In the genomic region with DNA sequence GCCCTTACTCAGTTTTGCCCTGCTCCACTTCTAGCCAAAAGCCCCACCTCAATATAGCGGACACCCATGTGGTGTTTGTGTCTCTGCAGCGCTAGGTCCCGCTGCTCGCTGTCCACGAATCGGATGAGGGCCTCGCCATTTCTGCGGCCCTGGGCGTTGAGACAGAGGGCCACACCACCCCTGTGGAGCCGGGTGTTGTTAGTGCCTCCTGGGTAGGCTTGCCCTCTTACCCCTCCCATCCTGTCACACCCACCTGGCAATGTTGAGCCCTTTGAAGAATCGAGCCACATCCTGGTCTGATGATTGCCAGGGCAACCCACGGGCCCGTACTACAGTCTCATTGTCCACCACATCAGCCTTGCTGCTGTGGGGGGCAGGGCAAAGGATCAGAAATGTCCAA, we compare ENCODE assay signal across 18 mouse cellular contexts. TPM values are rescaled to one million over a fixed set of nuclear protein-coding genes. Genes with fewer than 3 reads are reported as not detected.
A peak's percentile ranks its signal among the peaks of the same experiment; 100 is the strongest.
DNase-seq lines count a peak whose midpoint lies in the region; ATAC-seq lines count a peak whose summit lies in the region.
"Had no signal": no experiment of that assay in that cellular context is flagged by ENCODE, and none has a peak within 500 bp of the region (broad histone marks: within the 10 kb centered on the region; RNA-seq: fewer than 3 reads in every experiment).

No protein-coding gene starts in this region.

- H3K4me1 ChIP-seq in limb, embryonic 15.5 days: peaks cover 45% of the 10 kb centered on the region
- peaks cover 40% of the 10 kb centered on the region for H3K4me1 ChIP-seq in limb, embryonic 10.5 days
- H3K4me1 ChIP-seq in embryonic facial prominence, embryonic 15.5 days: peaks cover 36% of the 10 kb centered on the region
- H3K4me1 ChIP-seq in forebrain, embryonic 12.5 days: peaks cover 28% of the 10 kb centered on the region

- no peak overlapping the region for H3K9ac ChIP-seq in limb, embryonic 15.5 days
- H3K9ac ChIP-seq in embryonic facial prominence, embryonic 15.5 days: no peak overlapping the region
- H3K9ac ChIP-seq in forebrain, embryonic 12.5 days: no peak overlapping the region
- H3K9ac ChIP-seq: embryonic facial prominence, embryonic 12.5 days; heart, embryonic 12.5 days; midbrain, embryonic 15.5 days had no signal

- 0 out of 2 replicates have a peak overlapping the region, but pooled peaks have one; percentile 7 for H3K4me2 ChIP-seq in limb, embryonic 15.5 days
- H3K4me2 ChIP-seq in embryonic facial prominence, embryonic 15.5 days (replicated peaks): peak overlapping the region; percentile 90
- no peak overlapping the region for H3K4me2 ChIP-seq in forebrain, embryonic 12.5 days
- H3K4me2 ChIP-seq: heart, embryonic 12.5 days; liver, embryonic 11.5 days; midbrain, embryonic 15.5 days had no signal

- peaks cover 40% of the 10 kb centered on the region for H3K36me3 ChIP-seq in limb, embryonic 15.5 days
- peaks cover 54% of the 10 kb centered on the region for H3K36me3 ChIP-seq in limb, embryonic 10.5 days
- peaks cover 42% of the 10 kb centered on the region for H3K36me3 ChIP-seq in embryonic facial prominence, embryonic 15.5 days
- peaks cover 37% of the 10 kb centered on the region for H3K36me3 ChIP-seq in forebrain, embryonic 12.5 days (replicated peaks)

- no peak overlapping the region for H3K27ac ChIP-seq in limb, embryonic 15.5 days
- no peak overlapping the region for H3K27ac ChIP-seq in limb, embryonic 10.5 days
- 0 out of 2 replicates have a peak overlapping the region, but pooled peaks have one; percentile 39 for H3K27ac ChIP-seq in embryonic facial prominence, embryonic 15.5 days (replicated peaks)
- no peak overlapping the region for H3K27ac ChIP-seq in forebrain, embryonic 12.5 days
- H3K27ac ChIP-seq: embryonic facial prominence, embryonic 12.5 days; midbrain, embryonic 15.5 days had no signal

- H3K9me3 ChIP-seq in limb, embryonic 15.5 days: no peaks in the 10 kb centered on the region
- no peaks in the 10 kb centered on the region for H3K9me3 ChIP-seq in limb, embryonic 10.5 days (replicated peaks)
- no peaks in the 10 kb centered on the region for H3K9me3 ChIP-seq in embryonic facial prominence, embryonic 15.5 days (replicated peaks)
- H3K9me3 ChIP-seq in forebrain, embryonic 12.5 days: no peaks in the 10 kb centered on the region
- H3K9me3 ChIP-seq: embryonic facial prominence, embryonic 12.5 days; heart, embryonic 12.5 days; megakaryocyte, embryonic 14.5 days; midbrain, embryonic 15.5 days had no signal

- no peak for DNase-seq in limb, embryonic 10.5 days (ENCODE audit: low spot score)
- peak; percentile 54 for DNase-seq in thymus, postnatal 14 days
- no peak for DNase-seq in thymus, postnatal 25 days
- peak; percentile 60 for DNase-seq in thymus, postnatal 4 days
- DNase-seq: adrenal gland, adult 8-10 months; cerebellum, adult 11-12 months; gastrocnemius, postnatal 25 days; heart, postnatal 4 days; spleen, adult 18-20 months had no signal

- no peak for ATAC-seq in limb, embryonic 15.5 days (ENCODE audit: insufficient number of reproducible peaks, low FRiP score, low TSS enrichment, low read depth)
- ATAC-seq in embryonic facial prominence, embryonic 15.5 days (ENCODE audit: insufficient number of reproducible peaks, low FRiP score, low TSS enrichment, low read depth): no peak
- no peak for ATAC-seq in forebrain, embryonic 12.5 days (ENCODE audit: low FRiP score)
- ATAC-seq: hindbrain, embryonic 16.5 days; midbrain, embryonic 15.5 days had no signal

- 54% methylated on average over 13 of the region's 13 CpGs for WGBS in limb, embryonic 15.5 days
- 70% methylated on average over 13 of the region's 13 CpGs for WGBS in limb, embryonic 10.5 days
- WGBS in embryonic facial prominence, embryonic 15.5 days: 64% methylated on average over 13 of the region's 13 CpGs
- WGBS in forebrain, embryonic 12.5 days: 81% methylated on average over 13 of the region's 13 CpGs

- H3K4me3 ChIP-seq in limb, embryonic 15.5 days: no peak overlapping the region
- H3K4me3 ChIP-seq in limb, embryonic 10.5 days: no peak overlapping the region
- no peak overlapping the region for H3K4me3 ChIP-seq in embryonic facial prominence, embryonic 15.5 days (replicated peaks)
- no peak overlapping the region for H3K4me3 ChIP-seq in forebrain, embryonic 12.5 days (replicated peaks)
- H3K4me3 ChIP-seq: embryonic facial prominence, embryonic 12.5 days; heart, embryonic 12.5 days; megakaryocyte, embryonic 14.5 days; midbrain, embryonic 15.5 days had no signal

- peaks cover 47% of the 10 kb centered on the region for H3K27me3 ChIP-seq in limb, embryonic 15.5 days
- peaks cover 63% of the 10 kb centered on the region for H3K27me3 ChIP-seq in limb, embryonic 10.5 days (ENCODE audit: low read depth, poor library complexity, severe bottlenecking)
- peaks cover 46% of the 10 kb centered on the region for H3K27me3 ChIP-seq in embryonic facial prominence, embryonic 15.5 days
- peaks cover 56% of the 10 kb centered on the region for H3K27me3 ChIP-seq in forebrain, embryonic 12.5 days

RNA-seq across cellular contexts. Expression of a gene that starts 3.2 kb away (rescaled TPM):
- polyA plus RNA-seq in limb, embryonic 15.5 days (2015; fragmentation: Nextera tagmentation; extraction: Ambion mirVana): 57.6 and 58.3 TPM in 2 replicates
- polyA plus RNA-seq in limb, embryonic 10.5 days (2016; fragmentation: Nextera tagmentation; extraction: Ambion mirVana): 5.6 and 7.3 TPM in 2 replicates
- 43.5 and 55.4 TPM in 2 replicates for polyA plus RNA-seq in embryonic facial prominence, embryonic 15.5 days (2015; fragmentation: Nextera tagmentation; extraction: Ambion mirVana)
- polyA plus RNA-seq in forebrain, embryonic 12.5 days (2016; fragmentation: Nextera tagmentation; extraction: Ambion mirVana): 1.9 TPM in 2 replicates

RNA-seq across cellular contexts. Expression of a gene that starts 16.7 kb away (rescaled TPM):
- polyA plus RNA-seq in limb, embryonic 15.5 days (2015; fragmentation: Nextera tagmentation; extraction: Ambion mirVana): 17.9 and 19.9 TPM in 2 replicates
- 10.8 and 13.4 TPM in 2 replicates for polyA plus RNA-seq in limb, embryonic 10.5 days (2016; fragmentation: Nextera tagmentation; extraction: Ambion mirVana)
- polyA plus RNA-seq in embryonic facial prominence, embryonic 15.5 days (2015; fragmentation: Nextera tagmentation; extraction: Ambion mirVana): 17.3 and 18.6 TPM in 2 replicates
- 13.8 and 15.8 TPM in 2 replicates for polyA plus RNA-seq in forebrain, embryonic 12.5 days (2016; fragmentation: Nextera tagmentation; extraction: Ambion mirVana)

RNA-seq across cellular contexts. Expression of a gene that starts 35.1 kb away (rescaled TPM):
- 36.5 and 41.0 TPM in 2 replicates for polyA plus RNA-seq in limb, embryonic 15.5 days (2015; fragmentation: Nextera tagmentation; extraction: Ambion mirVana)
- 85.3 and 94.5 TPM in 2 replicates for polyA plus RNA-seq in limb, embryonic 10.5 days (2016; fragmentation: Nextera tagmentation; extraction: Ambion mirVana)
- polyA plus RNA-seq in embryonic facial prominence, embryonic 15.5 days (2015; fragmentation: Nextera tagmentation; extraction: Ambion mirVana): 44.0 and 49.2 TPM in 2 replicates
- polyA plus RNA-seq in forebrain, embryonic 12.5 days (2016; fragmentation: Nextera tagmentation; extraction: Ambion mirVana): 72.9 and 79.8 TPM in 2 replicates

Comparison
In these comparisons a context has a peak if more than half of its experiments do, and no peak if none do; other contexts are left out.
1. DNase-seq: peak in thymus, postnatal 14 days (single experiment) and thymus, postnatal 4 days (single experiment); none in limb, embryonic 10.5 days (single experiment) and thymus, postnatal 25 days (single experiment).